Mouse (Mus musculus) cerebral cortex, adult 2 months (tissue): ENCODE data around the gene Tbc1d10c.

Experiments used
- WGBS: fragments of 180-500 bp; shearing (Covaris S2); methylation state at CpG from one replicate; pipeline ENCODE4 v1.1.7; 2018; 5-methylcytosine and 5-hydroxymethylcytosine counted together

Gene Tbc1d10c

DNA sequence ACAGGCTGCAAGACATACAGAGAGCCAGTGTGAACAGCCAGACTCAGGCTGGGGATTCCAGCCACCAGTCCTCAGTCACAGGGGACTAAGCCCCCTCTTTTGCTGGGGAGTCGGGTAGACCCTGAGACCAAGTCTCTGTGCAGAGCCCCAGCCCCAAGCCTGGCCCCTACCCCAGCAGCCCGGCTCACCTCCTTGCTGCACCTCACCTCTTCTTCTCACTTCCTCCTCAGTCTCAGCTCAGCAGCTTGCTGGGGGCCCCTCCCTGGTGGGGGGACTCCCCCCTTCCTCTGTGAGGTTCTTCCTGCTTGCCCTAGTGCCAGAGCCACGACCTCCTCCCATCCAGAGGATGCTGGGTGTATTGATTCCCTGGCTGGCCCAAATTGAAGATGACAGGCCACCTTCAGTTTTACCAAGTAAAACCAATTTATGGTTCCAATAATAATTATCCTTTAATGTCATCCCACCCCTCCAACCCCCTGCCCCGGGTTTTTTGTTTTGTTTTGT is at the start of gene Tbc1d10c:
Gene Tbc1d10c, minus strand, starts transcription at position 454 of the 504 bp plus-strand sequence.
- WGBS = 65% methylated on average over 4 of the region's 4 CpGs

DNA sequence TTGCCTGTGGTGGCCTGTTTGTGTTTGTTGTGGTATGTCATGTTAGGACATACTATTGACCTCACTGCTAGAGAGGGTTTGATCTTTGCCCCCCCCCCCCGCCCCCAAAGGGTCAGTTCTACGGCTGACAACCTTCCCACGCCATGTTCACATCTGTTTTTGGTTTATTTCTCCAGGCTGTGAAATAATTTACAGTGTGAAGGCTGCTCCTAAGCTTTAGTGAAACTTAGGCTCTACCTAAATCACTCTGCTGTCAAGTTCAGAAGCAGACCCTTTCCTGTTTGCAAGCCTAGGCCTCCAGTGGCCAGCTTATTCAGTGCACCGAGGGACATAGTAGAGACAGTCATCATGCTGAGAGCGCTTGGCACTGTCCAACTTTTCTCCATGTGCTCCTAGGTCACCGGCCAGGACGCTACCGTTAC is 49.2 kb upstream of the Tbc1d10c start:
- 75% methylated on average over 8 of the region's 8 CpGs for WGBS

DNA sequence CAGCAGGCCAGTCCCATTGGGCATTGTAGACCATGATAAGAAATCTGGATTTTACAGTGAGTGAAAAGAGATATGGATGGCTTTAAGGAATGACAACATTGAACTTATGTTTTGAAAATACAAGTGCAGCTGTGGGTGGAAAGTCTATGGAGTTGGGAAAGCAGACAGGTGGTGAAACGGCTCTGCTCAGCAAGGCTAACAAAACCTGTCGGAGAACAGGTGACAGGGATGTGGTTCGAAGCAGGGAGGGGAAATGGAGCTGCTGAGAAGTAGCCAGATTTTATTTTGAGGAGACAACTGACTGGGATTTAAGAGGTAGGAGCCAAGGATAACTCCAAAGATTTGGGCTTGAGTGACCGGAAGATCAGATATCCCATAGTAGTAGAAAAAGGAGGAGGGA is 43.5 kb upstream of the Tbc1d10c start:
- 50% methylated on average over 4 of the region's 4 CpGs for WGBS

DNA sequence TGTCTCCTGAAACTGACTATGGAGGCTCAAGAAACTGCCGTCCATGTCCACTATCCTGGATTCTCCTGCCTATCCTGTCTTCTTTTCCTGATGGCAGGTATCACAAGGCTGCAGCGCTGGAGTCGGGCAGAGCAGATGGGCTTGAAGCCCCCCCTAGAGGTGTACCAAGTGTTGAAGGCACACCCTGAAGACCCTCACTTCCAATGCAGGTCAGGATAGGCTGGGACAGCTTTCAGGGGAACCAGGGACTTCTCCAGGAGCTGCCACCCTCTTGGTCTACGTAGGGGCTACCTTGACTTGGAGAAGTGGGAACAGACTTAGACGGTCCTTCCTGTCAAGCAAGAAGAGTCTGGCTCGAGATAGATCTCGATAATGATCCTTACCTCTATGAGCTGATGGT is 41.6 kb upstream of the Tbc1d10c start:
- 80% methylated on average over 7 of the region's 7 CpGs for WGBS

DNA sequence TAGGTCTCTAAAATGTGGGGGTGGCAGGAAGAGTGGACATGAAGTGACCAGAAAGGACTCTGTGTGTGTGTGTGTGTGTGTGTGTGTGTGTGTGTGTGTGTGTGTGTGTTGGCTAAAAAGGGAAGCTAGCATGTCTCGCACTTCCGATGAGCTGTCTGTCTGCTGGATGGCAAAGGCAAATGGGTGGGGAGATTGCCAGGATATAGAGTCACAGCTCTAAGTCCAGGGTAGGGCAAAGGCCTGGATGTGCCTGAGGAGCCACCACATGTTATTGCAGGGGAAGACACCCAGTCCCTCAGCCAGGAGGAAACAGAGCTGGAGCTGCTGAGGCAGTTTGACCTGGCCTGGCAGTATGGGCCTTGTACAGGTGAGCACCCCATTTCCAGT is 41.1 kb upstream of the Tbc1d10c start:
- WGBS = 0% methylated on average over 2 of the region's 2 CpGs

DNA sequence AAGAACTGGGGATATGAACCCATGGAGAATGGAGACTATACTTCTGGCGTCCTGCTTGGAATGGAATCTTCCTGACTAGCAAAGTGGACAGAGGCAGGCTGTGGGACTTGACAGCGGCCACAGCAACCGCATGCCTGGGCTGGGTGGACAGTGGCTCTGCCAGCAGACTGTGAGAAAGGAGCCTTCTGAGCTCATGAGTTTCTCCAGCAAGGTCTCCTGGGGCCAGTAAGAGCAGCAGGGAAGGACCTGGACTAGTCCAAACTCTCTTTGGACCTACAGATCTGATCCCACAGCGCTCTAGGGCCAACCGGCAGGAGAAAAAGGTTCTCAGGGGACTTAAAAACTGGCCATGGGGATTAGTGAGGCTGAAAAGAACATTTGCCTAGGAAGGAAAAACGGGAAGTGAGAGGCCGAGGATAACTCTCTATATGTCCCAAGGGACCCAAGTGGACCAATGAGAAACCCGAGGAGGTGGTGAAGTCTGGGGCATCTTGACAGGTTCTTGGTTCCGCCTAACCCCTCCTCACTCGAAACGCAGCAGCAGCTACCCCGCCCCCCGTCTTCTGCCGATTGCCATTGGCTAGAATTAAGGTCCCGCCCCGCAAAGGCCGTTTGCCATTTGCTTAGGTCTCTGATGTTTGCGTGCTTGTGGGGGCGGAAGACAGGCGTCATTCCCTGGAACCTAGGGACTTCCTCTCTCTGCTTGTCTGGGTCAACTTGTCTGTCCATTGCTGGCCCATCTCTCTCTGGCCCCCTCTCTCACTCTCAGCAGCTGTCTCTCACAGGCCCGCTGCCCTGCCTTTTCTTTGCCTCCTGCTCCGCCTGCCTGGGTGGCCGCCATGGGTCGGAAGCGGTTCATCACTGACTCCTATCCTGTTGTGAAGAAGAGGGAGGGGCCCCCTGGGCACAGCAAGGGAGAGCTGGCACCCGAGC is 40.4 kb upstream of the Tbc1d10c start, which contains the start of gene Pold4:
Gene Pold4, plus strand, starts transcription at position 647 of the 933 bp plus-strand sequence.
- WGBS = 7% methylated on average over 26 of the region's 26 CpGs

DNA sequence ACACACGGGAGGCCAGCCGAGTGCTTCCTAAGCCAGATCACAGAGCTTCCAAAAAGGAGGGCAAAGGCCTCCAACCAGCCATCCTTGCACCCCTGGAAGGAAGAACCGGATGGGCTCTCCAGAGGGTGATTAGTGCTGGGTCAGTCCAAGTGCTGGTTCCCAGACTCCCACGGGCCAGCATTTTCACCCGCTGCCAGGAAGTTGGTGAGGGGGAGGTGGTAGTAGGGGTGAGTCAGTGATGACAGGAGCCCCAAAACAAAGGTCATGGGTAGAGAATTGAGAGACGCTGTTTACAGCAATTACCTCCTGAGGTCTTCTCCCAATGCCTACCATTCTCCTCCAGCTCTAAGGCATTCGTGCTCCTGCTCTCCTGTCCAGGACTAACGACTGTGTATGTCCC is 39.3 kb upstream of the Tbc1d10c start:
- WGBS = 56% methylated on average over 8 of the region's 8 CpGs

DNA sequence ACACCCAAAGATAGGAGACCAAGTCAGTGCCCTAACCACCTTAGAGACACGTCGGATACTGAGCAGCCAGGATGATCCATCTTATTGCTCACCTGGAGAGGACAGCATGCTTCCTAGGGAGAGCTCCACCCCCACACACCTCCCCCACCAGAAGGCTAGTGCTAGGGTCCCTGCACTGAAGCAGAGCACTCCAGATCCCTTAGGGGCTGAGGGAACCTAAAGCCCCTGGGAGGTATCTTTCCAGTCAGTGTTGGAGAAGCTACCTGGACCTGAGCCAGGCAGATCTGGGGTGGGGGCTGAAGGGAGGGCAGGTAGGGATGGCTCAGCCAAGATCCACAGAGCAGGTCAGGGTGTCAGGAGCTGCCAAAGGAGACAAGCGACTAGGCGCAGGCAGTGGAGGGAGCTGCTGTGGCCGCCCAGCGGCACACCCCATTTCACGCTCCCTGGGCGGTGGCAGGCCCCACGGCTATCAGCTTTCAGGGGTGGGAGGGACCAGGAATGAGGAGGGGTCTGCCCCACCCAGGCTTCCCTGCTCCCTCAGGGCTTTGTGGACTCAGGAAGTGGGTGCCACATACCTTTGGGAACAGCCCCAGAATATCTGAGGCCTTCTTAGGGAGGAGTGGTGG is 38.5 kb upstream of the Tbc1d10c start:
- WGBS = 75% methylated on average over 9 of the region's 9 CpGs

DNA sequence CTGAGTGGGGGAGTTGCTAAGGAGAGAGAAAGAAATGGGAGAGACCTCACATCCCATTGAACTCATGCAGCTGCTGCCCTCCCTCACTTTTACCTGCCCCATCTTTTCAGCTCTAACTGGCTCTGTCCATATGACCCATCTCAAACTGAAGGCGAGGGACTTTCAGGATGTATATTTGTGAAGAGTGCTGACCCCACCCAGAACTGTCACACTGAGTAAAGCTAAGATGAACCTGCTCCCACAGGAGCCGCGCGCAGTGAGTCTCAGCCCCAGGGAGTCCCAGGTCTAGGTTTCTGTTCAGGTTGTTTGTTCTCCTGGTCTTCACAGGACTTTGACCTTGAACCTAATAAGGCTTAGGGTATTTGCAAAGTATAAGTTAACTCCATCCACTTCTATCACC is 37.8 kb upstream of the Tbc1d10c start:
- WGBS = 82% methylated on average over 4 of the region's 4 CpGs

DNA sequence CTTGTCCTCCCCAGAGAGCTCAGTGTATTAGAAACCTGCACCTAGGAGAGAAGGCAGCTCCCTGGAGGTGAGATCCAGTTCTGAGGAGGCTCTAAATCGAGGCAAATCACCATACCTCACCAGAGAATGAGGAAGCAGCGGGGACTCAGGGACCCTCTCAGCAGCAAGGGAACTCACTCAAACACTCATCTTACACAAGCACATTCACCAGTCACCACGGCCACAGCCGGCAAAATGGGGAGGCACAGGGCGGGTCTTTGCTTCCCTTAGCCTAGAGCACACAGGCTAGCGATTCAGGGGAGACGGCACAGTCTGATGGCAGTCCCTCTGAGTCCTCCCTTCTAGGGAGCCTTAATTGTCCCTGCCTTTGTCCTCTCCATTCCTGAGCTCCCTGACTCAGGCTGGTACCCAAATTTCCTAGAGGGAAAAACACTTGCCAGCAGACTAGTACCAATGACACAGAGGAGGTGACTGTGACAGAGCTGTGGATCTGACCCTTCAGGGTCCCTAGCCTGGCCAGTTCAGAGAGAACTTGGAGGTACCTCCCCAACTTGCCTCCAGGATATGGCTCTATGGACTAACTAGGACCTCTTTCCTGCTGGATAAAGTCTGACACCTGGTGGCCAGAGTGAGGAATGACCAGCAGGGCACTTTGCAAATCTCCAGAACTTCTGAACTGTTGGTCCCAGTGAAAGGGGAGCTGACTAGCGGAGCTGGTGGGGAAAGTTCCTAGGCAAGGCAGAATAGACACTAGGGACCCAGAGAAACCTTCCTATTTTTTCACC is 37.0 kb upstream of the Tbc1d10c start:
- 28% methylated on average over 8 of the region's 8 CpGs for WGBS

DNA sequence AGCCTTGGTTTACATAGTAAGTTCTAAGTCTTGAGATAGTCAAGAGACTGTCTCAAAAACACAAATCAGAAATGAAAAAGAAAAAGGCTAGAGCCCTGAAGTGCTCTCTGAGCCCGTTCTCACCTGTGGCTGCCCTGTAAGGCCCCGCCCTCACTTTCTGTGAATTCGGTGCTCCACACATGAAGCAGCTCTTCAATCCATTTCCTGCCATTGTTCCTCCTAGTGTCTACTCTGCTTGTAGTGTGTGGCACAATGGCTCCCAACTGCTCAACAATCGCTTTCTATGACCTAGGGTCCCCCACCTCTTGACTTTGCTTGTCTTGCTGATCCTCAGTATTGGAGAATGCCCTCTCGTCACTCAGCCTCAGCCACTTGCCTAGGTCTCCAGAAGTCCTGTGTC is 36.4 kb upstream of the Tbc1d10c start:
- WGBS = 87% methylated on average over 5 of the region's 5 CpGs

DNA sequence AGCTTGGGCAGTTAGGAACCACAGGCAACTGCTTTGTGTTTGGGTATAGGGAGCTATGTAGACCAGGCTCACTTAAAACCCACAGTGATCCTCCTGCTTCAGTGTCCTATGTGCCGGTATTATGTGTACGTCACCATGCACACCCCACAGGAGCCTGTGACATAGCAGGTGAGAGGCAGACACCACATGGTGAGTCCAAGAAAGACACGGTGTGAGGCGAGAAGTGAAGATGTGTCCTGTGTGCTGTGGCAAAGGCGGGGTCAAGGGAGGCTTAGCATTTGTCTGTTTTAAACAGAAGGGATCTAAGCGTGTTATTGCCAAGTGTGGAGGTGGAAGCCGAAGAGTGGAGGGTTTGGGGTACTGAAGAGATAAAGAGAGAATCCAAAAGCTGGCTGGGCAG is 35.7 kb upstream of the Tbc1d10c start:
- 79% methylated on average over 7 of the region's 7 CpGs for WGBS

DNA sequence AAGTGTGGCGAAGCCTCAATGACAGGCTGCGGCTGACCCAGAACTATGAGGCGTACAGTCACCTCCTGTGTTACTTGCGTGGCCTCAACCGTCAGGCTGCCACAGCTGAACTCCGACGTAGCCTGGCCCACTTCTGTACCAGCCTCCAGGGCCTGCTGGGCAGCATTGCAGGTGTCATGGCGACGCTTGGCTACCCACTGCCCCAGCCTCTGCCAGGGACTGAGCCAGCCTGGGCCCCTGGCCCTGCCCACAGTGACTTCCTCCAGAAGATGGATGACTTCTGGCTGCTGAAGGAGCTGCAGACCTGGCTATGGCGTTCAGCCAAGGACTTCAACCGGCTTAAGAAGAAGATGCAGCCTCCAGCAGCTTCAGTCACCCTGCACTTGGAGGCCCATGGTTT is 31.1 kb upstream of the Tbc1d10c start:
- 83% methylated on average over 11 of the region's 11 CpGs for WGBS

DNA sequence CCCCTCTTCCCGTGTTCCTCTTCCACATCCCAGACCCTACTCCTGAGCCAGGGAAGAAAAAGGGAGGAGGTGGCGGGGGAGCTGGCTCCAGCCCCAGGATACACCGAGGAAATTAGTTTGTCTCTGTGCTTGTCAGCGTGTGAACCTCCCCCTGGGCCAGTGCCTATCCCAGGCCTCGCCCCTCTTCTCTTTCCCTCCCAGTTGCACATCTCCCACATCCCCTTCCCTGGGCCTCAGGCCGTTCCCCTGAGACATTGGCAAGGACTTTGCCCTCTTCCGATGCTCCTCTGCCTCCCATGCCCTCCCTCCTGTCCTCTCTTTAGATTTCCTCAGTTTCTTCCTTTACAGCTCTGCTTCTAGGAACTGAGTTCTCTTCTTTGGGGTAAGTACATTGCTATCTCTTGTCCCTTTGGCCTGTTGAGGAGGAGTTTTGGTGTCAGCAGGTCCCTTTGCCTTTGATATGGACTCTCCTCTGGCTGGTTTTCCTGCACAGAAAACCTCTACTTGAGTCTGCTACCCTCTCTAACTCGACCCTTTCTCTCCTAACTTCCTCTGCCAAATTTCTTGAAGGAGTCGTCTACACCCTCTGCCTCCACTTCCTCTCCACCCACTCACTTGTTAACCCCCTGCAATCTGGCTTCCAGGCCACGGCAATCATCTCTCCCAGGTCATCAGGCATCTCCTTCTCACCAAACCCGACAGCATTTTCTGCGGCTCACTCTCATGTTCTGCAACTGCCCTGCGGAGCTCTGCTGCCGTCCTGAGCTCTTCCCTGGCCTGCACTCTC is 30.1 kb upstream of the Tbc1d10c start:
- 48% methylated on average over 14 of the region's 14 CpGs for WGBS

DNA sequence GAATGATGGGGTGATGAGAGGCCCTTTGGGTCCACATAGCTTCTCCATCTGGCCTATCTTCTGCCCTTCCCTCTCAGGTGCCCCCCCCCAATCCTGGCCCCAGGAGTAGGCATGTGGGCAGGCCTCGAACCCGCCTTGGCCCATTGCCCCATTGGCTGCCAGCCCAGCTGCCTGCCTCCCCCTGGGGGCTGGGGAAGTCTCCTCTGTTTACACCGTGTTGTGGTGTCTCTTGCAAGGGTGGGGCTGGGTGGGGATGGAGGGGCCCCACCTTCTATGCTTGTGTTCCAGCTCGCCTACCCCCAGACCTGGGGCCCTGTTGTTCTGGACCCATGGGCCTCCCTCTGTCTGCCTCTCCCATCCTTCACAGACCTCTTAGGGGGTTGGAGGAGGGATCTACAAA is 29.3 kb upstream of the Tbc1d10c start:
- WGBS = 39% methylated on average over 4 of the region's 4 CpGs

DNA sequence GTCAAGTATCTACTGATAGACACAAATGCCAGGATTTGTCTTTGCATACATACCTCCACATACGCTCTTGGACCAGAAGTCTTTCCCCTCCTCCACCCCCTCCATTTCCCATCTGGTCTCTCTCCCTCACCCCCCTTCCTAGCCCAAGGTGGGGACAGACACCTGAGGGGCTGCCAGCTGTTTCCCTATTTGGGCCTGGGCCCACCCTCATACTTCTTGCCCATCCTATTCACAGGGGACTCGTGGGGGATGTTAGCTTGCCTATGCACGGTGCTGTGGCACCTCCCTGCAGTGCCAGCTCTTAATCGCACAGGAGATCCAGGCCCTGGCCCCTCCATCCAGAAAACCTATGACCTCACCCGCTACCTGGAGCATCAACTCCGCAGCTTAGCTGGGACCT is 28.9 kb upstream of the Tbc1d10c start:
- WGBS = 87% methylated on average over 6 of the region's 6 CpGs

DNA sequence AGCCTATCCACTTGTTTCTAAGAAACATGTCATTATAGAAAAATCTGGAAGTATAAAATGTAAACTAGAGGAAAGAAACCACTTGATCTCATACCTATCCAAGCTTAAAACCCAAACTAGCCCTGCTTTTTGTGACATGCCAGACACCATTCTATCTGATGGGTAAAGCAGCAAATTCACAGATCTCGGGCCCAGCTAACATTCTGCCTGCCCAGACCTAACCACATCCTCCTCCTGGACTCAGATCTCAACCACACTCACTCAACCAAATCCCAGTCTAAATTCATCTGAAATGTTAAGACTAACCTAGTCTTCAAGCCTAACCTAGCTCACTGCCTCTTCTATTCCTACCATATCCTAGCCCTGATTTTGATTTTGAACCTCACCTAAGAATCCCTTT is 27.7 kb upstream of the Tbc1d10c start:
- 88% methylated on average over 1 of the region's 1 CpGs for WGBS

DNA sequence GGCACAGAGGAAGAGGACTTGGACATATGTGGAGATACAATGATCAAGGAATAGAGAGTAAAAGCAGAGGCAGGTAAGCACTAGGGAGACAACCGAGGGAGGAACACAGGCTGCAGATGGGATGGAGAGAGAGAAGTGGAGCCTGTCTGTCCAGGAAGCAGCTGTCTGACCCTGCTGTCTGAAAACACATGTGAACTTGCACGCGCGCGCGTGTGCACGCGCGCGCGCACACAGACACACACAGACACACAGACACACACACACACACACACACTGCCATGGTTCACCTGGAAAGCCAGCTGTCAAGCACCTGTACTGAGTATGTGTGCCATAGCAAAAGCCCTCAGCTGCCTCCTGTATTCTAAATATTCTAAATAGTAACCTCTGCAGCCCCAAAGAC is 27.2 kb upstream of the Tbc1d10c start:
- WGBS = 95% methylated on average over 11 of the region's 11 CpGs

DNA sequence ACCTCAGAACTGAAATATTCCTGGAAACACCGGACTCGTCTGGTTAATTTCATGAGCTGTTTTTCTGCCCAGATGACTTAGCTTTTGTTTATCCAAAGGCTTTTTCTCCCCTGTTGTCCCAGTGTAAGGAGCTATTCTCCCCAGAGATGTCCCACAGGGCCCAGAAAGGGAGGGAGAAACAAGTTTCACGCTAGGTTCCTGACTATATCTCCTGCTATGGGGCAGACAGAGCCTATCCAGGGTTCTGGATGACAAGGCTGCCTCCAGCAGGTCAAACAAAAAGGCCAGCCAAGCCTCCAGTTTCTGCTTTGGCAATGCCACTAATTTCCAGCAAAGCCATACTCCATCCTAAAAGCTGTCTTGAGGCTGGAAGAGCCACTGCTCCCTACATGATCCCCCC is 26.8 kb upstream of the Tbc1d10c start:
- WGBS = 69% methylated on average over 3 of the region's 3 CpGs

DNA sequence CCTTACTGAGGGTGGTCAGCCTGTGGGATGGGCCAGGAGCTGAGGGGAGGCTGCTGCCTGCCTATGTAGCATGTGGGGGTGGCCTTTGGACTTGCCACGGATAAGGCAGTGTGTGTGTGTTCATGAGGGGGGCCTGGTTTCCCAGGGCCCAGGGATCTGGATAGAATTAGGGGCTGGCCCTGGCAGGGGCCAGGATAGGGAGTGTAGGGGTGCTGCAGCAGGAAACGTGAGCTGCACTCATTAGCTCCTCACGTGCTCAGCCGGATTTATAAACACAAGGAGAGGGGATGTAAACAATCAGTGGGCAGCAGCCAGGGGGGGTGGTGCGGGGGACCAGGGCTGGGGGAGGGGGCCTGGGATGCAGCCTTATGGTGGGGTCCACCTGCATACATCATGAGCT is 26.1 kb upstream of the Tbc1d10c start:
- 47% methylated on average over 5 of the region's 5 CpGs for WGBS

DNA sequence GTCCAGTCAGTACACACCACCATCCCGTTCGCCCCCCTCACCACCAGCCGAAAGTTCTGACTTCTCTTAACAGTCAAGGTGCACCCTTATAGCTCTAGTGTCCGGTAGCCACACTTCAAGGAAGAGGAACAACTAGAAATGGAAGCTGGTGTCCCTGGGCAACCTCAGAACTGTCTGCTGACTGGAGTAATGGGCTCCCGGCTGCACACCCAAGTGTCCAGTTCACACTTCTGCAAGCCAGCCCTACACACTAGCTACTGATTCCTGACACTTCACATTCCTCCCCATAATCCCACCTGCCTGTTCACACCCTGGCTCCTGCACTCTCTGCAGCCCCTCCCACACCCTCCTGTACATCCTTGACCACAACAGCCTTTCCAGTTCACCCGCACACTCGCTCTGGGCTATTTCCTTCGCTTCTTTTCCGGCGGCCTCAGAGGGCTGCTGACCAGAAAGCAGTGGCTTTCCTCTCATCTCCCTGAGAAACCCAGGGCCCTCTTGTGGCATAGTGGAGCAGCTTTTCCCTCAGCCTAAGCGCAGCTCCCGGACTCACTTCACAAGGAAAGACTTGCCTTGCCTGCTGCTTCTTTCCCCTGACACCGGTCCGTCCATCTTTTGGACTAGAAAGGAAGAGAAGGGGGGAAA is 25.1 kb upstream of the Tbc1d10c start:
- WGBS = 28% methylated on average over 14 of the region's 14 CpGs
